Mouse (Mus musculus): ENCODE results near the gene Mymx. TPM values are rescaled to one million over a fixed set of nuclear protein-coding genes. Genes with fewer than 3 reads are reported as not detected.

The Mymx gene
- polyA plus RNA-seq, 1 experiment from 2014 or later: not detected

GRCm38 (mm10) chr17:45573780-45574123, 28.1 kb downstream of the Mymx start:
- H3K27me3 ChIP-seq (ENCODE audit: control insufficient read depth, insufficient read depth, low read length): no peaks in the 10 kb centered on the region
- no peaks in the 10 kb centered on the region for H3K9me3 ChIP-seq (ENCODE audit: control insufficient read depth, low read length)
- peak; percentile 64 for ATAC-seq (ENCODE audit: low FRiP score, low TSS enrichment)
- peak overlapping the region; percentile 98 for H3K9ac ChIP-seq (replicated peaks; ENCODE audit: low read length)
- peak overlapping the region; percentile 100 for H3K4me3 ChIP-seq (replicated peaks; ENCODE audit: low read depth, low read length)
- peak overlapping the region; percentile 99 for H3K27ac ChIP-seq (replicated peaks; ENCODE audit: low read depth, low read length)
- peaks cover 13% of the 10 kb centered on the region; the same call in 1 of the 2 replicates for H3K4me1 ChIP-seq (ENCODE audit: control insufficient read depth, insufficient read depth, low read length)
- peak overlapping the region; percentile 90 for H3K4me2 ChIP-seq (ENCODE audit: low read length)
- peaks cover 28% of the 10 kb centered on the region for H3K36me3 ChIP-seq (ENCODE audit: control insufficient read depth, insufficient read depth, low read length)
- peak; percentile 97 for DNase-seq
- 0% methylated on average over 18 of the region's 18 CpGs for WGBS

GRCm38 (mm10) chr17:45573087-45573779, 28.7 kb downstream of the Mymx start, which contains the start of gene Hsp90ab1:
Gene Hsp90ab1, minus strand, starts transcription at chr17:45573271.
- under 1% methylated on average over 41 of the region's 41 CpGs for WGBS
- Histone ChIP-seq H3K27me3 (ENCODE audit: control insufficient read depth, insufficient read depth, low read length) (no peaks in the 10 kb centered on the region), H3K27ac (replicated peaks; ENCODE audit: low read depth, low read length) (peak within 1 kb of the TSS; percentile 99), H3K4me1 (ENCODE audit: control insufficient read depth, insufficient read depth, low read length) (peaks cover 13% of the 10 kb centered on the region; the same call in 1 of the 2 replicates), H3K4me2 (ENCODE audit: low read length) (peak within 1 kb of the TSS; percentile 90), H3K9me3 (ENCODE audit: control insufficient read depth, low read length) (no peaks in the 10 kb centered on the region), H3K36me3 (ENCODE audit: control insufficient read depth, insufficient read depth, low read length) (peaks cover 34% of the 10 kb centered on the region), H3K4me3 (replicated peaks; ENCODE audit: low read depth, low read length) (peak within 1 kb of the TSS; percentile 100), H3K9ac (replicated peaks; ENCODE audit: low read length) (peak within 1 kb of the TSS; percentile 98)
- ATAC-seq (ENCODE audit: low FRiP score, low TSS enrichment) (peak; percentile 89), DNase-seq (peak; percentile 100)

- peak overlapping the region; percentile 98 for H3K9ac ChIP-seq (replicated peaks; ENCODE audit: low read length)
- WGBS: under 1% methylated on average over 56 of the region's 57 CpGs
- DNase-seq: peak; percentile 89
- H3K27ac ChIP-seq (replicated peaks; ENCODE audit: low read depth, low read length): peak overlapping the region; percentile 99
- no peaks in the 10 kb centered on the region for H3K27me3 ChIP-seq (ENCODE audit: control insufficient read depth, insufficient read depth, low read length)
- H3K4me1 ChIP-seq (ENCODE audit: control insufficient read depth, insufficient read depth, low read length): peaks cover 13% of the 10 kb centered on the region; the same call in 1 of the 2 replicates
- ATAC-seq (ENCODE audit: low FRiP score, low TSS enrichment): peak; percentile 60
- peaks cover 42% of the 10 kb centered on the region for H3K36me3 ChIP-seq (ENCODE audit: control insufficient read depth, insufficient read depth, low read length)
- peak overlapping the region; percentile 100 for H3K4me3 ChIP-seq (replicated peaks; ENCODE audit: low read depth, low read length)
- H3K9me3 ChIP-seq (ENCODE audit: control insufficient read depth, low read length): no peaks in the 10 kb centered on the region
- peak overlapping the region; percentile 90 for H3K4me2 ChIP-seq (ENCODE audit: low read length)
These were observed 29.5 kb downstream of the Mymx start for GRCm38 (mm10) chr17:45572103-45573086.

GRCm38 (mm10) chr17:45569999-45570398, 31.9 kb downstream of the Mymx start:
- H3K36me3 ChIP-seq (ENCODE audit: control insufficient read depth, insufficient read depth, low read length): peaks cover 59% of the 10 kb centered on the region
- DNase-seq (no peak), ATAC-seq (ENCODE audit: low FRiP score, low TSS enrichment) (no peak)
- H3K4me1 ChIP-seq (ENCODE audit: control insufficient read depth, insufficient read depth, low read length): peaks cover 15% of the 10 kb centered on the region
- 81% methylated on average over 4 of the region's 4 CpGs for WGBS
- H3K4me3 ChIP-seq (replicated peaks; ENCODE audit: low read depth, low read length): no peak overlapping the region
- no peak overlapping the region for H3K9ac ChIP-seq (replicated peaks; ENCODE audit: low read length)
- H3K27me3 ChIP-seq (ENCODE audit: control insufficient read depth, insufficient read depth, low read length): no peaks in the 10 kb centered on the region
- H3K9me3 ChIP-seq (ENCODE audit: control insufficient read depth, low read length): no peaks in the 10 kb centered on the region
- H3K4me2 ChIP-seq (ENCODE audit: low read length): no peak overlapping the region
- no peak overlapping the region for H3K27ac ChIP-seq (replicated peaks; ENCODE audit: low read depth, low read length)

DNA sequence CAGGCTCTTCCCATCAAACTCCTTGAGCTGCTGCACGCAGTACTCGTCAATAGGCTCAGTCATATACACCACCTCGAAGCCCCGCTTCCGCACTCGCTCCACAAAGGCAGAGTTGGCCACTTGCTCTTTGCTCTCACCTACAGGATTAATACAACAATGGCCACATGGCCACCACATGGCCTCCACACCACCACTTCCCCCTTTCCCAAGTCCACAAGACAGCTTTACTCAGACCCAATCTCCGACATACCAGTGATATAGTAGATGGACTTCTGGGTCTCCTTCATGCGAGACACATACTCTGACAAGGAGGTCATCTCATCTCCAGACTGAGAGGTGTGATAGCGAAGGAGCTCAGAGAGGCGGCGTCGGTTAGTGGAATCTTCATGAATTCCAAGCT, 32.9 kb downstream of the Mymx start:
- H3K36me3 ChIP-seq (ENCODE audit: control insufficient read depth, insufficient read depth, low read length): peaks cover 59% of the 10 kb centered on the region
- WGBS: 88% methylated on average over 12 of the region's 12 CpGs

DNA sequence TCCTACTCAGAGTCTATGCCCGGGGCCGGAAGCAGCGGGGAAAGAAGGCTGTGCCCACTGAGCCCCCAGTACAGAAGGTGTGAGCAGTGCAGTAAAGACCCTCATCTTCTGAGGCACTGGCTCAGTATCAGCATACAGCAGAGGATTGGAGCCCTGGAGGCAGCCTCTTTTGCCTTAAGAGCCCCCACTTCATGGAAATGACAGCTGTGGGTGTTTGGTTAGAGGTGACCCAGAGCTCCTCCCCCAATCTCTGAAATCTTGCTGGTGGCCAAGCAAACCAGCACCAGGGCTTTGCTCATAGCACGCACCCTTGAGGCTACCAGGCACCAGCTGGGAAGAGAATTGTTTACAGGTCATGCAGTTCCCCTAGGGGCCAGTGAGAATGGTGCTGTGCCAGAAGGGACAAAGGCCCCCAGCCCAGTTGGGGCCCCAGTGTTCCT, 34.7 kb downstream of the Mymx start:
- Histone ChIP-seq H3K9me3 (ENCODE audit: control insufficient read depth, low read length) (no peaks in the 10 kb centered on the region), H3K36me3 (ENCODE audit: control insufficient read depth, insufficient read depth, low read length) (peaks cover 59% of the 10 kb centered on the region), H3K27me3 (ENCODE audit: control insufficient read depth, insufficient read depth, low read length) (no peaks in the 10 kb centered on the region), H3K4me2 (ENCODE audit: low read length) (no peak overlapping the region), H3K4me3 (replicated peaks; ENCODE audit: low read depth, low read length) (no peak overlapping the region), H3K27ac (replicated peaks; ENCODE audit: low read depth, low read length) (no peak overlapping the region), H3K4me1 (ENCODE audit: control insufficient read depth, insufficient read depth, low read length) (peaks cover 13% of the 10 kb centered on the region), H3K9ac (replicated peaks; ENCODE audit: low read length) (no peak overlapping the region)
- WGBS: 35% methylated on average over 4 of the region's 4 CpGs
- DNase-seq (no peak), ATAC-seq (ENCODE audit: low FRiP score, low TSS enrichment) (no peak)

More for the DNA sequence above, 32.9 kb downstream of the Mymx start:
- H3K4me1 ChIP-seq (ENCODE audit: control insufficient read depth, insufficient read depth, low read length): peaks cover 13% of the 10 kb centered on the region
- no peaks in the 10 kb centered on the region for H3K9me3 ChIP-seq (ENCODE audit: control insufficient read depth, low read length)
- no peak overlapping the region for H3K4me2 ChIP-seq (ENCODE audit: low read length)
- no peak overlapping the region for H3K4me3 ChIP-seq (replicated peaks; ENCODE audit: low read depth, low read length)
- H3K27ac ChIP-seq (replicated peaks; ENCODE audit: low read depth, low read length): no peak overlapping the region
- no peak overlapping the region for H3K9ac ChIP-seq (replicated peaks; ENCODE audit: low read length)
- ATAC-seq (ENCODE audit: low FRiP score, low TSS enrichment) (no peak), DNase-seq (no peak)
- H3K27me3 ChIP-seq (ENCODE audit: control insufficient read depth, insufficient read depth, low read length): no peaks in the 10 kb centered on the region

- ATAC-seq (ENCODE audit: low FRiP score, low TSS enrichment): no peak
- peaks cover 9% of the 10 kb centered on the region for H3K4me1 ChIP-seq (ENCODE audit: control insufficient read depth, insufficient read depth, low read length)
These were observed 35.3 kb downstream of the Mymx start for GRCm38 (mm10) chr17:45566360-45567161.

GRCm38 (mm10) chr17:45566031-45566359, 35.9 kb downstream of the Mymx start:
- no peaks in the 10 kb centered on the region for H3K9me3 ChIP-seq (ENCODE audit: control insufficient read depth, low read length)
- 95% methylated on average over 1 of the region's 1 CpGs for WGBS
- H3K4me2 ChIP-seq (ENCODE audit: low read length): no peak overlapping the region
- H3K27me3 ChIP-seq (ENCODE audit: control insufficient read depth, insufficient read depth, low read length): no peaks in the 10 kb centered on the region
- H3K4me1 ChIP-seq (ENCODE audit: control insufficient read depth, insufficient read depth, low read length): peaks cover 8% of the 10 kb centered on the region
- ATAC-seq (ENCODE audit: low FRiP score, low TSS enrichment) (no peak), DNase-seq (no peak)
- peaks cover 53% of the 10 kb centered on the region for H3K36me3 ChIP-seq (ENCODE audit: control insufficient read depth, insufficient read depth, low read length)
- H3K4me3 ChIP-seq (replicated peaks; ENCODE audit: low read depth, low read length): no peak overlapping the region
- H3K27ac ChIP-seq (replicated peaks; ENCODE audit: low read depth, low read length): no peak overlapping the region
- no peak overlapping the region for H3K9ac ChIP-seq (replicated peaks; ENCODE audit: low read length)

More at GRCm38 (mm10) chr17:45566360-45567161, 35.3 kb downstream of the Mymx start:
- Histone ChIP-seq H3K9me3 (ENCODE audit: control insufficient read depth, low read length) (no peaks in the 10 kb centered on the region), H3K27me3 (ENCODE audit: control insufficient read depth, insufficient read depth, low read length) (no peaks in the 10 kb centered on the region), H3K27ac (replicated peaks; ENCODE audit: low read depth, low read length) (no peak overlapping the region), H3K4me2 (ENCODE audit: low read length) (no peak overlapping the region), H3K36me3 (ENCODE audit: control insufficient read depth, insufficient read depth, low read length) (peaks cover 59% of the 10 kb centered on the region), H3K4me3 (replicated peaks; ENCODE audit: low read depth, low read length) (no peak overlapping the region), H3K9ac (replicated peaks; ENCODE audit: low read length) (no peak overlapping the region)
- 72% methylated on average over 18 of the region's 18 CpGs for WGBS
- DNase-seq: no peak

Measured in midbrain, embryonic 14.5 days (tissue).